Mouse (Mus musculus) heart, embryonic 13.5 days (tissue): ENCODE data around the gene Atp4b. TPM values are rescaled to one million over a fixed set of nuclear protein-coding genes. Genes with fewer than 3 reads are reported as not detected.

ENCODE experiments used
- ATAC-seq: fragments of 200-750 bp; cut with Nextera tagmentation; 2 replicates; pipeline ENCODE4 v1.8.0; 2017; ENCODE audit warnings: moderate TSS enrichment; ENCODE audit not compliant: insufficient number of reproducible peaks, low FRiP score, low TSS enrichment; ENCODE audit errors: extremely low read depth
- H3K27ac ChIP-seq: fragments of 300-500 bp; sonication (generic); replicated peaks from 2 replicates; pipeline ENCODE4 v1.5.1; 2015; ENCODE audit warnings: moderate library complexity, mild to moderate bottlenecking, inconsistent platforms
- H3K27me3 ChIP-seq: fragments of 300-500 bp; sonication (generic); replicated peaks from 2 replicates; pipeline ENCODE4 v1.6.1; 2015; ENCODE audit warnings: mild to moderate bottlenecking, inconsistent platforms
- H3K36me3 ChIP-seq: fragments of 300-500 bp; sonication (generic); 2 replicates; pipeline ENCODE4 v1.6.1; 2015; ENCODE audit warnings: mild to moderate bottlenecking, inconsistent platforms
- H3K4me1 ChIP-seq: fragments of 300-500 bp; sonication (generic); 2 replicates; pipeline ENCODE4 v1.6.1; 2015; ENCODE audit warnings: inconsistent platforms
- H3K4me2 ChIP-seq: fragments of 300-500 bp; sonication (generic); 2 replicates; pipeline ENCODE4 v1.6.1; 2015; ENCODE audit warnings: inconsistent platforms, mild to moderate bottlenecking, moderate library complexity
- H3K4me3 ChIP-seq: fragments of 300-500 bp; sonication (generic); 2 replicates; pipeline ENCODE4 v1.5.1; 2015; ENCODE audit warnings: moderate library complexity, mild to moderate bottlenecking, inconsistent platforms
- H3K9ac ChIP-seq: fragments of 300-500 bp; sonication (generic); 2 replicates; pipeline ENCODE4 v1.6.1; 2015; ENCODE audit warnings: inconsistent platforms, mild to moderate bottlenecking, moderate library complexity
- H3K9me3 ChIP-seq: fragments of 300-500 bp; sonication (generic); 2 replicates; pipeline ENCODE4 v1.6.1; 2016; ENCODE audit warnings: inconsistent platforms
- WGBS: fragments of 180-500 bp; shearing (Covaris S2); methylation state at CpG from one replicate; pipeline ENCODE4 v1.1.7; 2015; ENCODE audit warnings: mixed read lengths; 5-methylcytosine and 5-hydroxymethylcytosine counted together
- polyA plus RNA-seq: library from polyadenylated mRNA; unstranded; fragments of >200 nt; fragmentation: Nextera tagmentation; extraction: Ambion mirVana; gene quantifications from 2 replicates; pipeline ENCODE4 v1.2.1, GENCODE M21; 2015

Atp4b gene
- 0.13 TPM in 1 of 2 replicates, not detected in the other for polyA plus RNA-seq

DNA sequence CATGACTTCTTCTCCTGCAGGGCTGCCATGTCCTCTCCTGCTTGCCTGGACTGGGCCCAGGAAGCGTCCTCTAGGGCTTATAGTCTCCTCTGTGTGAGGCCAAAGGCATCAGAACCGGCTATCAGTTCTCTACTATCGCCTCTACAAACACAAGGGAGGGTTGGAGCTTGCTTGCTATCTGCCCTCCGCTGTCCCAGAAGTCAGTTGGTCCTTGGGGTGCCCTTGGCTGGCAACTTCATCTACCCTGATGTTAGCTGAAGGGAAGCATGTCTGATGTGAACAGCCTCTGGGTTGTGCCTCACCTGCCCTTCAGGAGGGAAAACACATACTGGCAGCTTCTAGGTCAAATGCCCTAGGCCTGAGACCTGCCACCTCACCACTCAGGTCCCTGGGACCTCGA lies at the start of gene Atp4b:
TSS of gene Atp4b (minus strand) at position 101 of the 400 bp plus-strand sequence.
- Histone ChIP-seq H3K27ac (no peak within 1 kb of the TSS), H3K4me3 (no peak within 1 kb of the TSS), H3K9ac (no peak within 1 kb of the TSS), H3K4me2 (no peak within 1 kb of the TSS), H3K27me3 (no peaks in the 10 kb centered on the region), H3K9me3 (no peaks in the 10 kb centered on the region), H3K4me1 (no peaks in the 10 kb centered on the region), H3K36me3 (no peaks in the 10 kb centered on the region)
- no peak for ATAC-seq
- WGBS: 67% methylated on average over 5 of the region's 5 CpGs

DNA sequence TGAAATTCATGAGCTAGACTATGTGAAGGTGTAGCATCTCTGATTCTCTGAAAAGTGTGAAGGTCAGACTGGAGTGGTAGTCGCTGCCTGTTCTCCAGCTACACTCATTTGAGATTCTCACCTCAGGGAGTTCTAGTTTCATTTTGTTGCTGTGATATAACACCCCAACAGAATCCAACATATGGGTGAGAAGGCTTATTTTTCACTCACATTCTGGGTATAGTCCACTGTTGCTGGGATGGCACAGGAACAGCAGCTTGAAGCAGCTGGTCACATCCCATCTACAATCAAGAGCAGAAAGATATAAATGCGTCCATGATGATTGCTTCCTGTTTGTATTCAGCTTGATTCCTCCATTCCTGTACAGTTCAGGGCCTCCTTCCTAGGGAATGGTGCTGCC lies 45.5 kb upstream of the Atp4b start:
- no peak for ATAC-seq
- WGBS: 82% methylated on average over 2 of the region's 2 CpGs
- peaks cover 19% of the 10 kb centered on the region for H3K27me3 ChIP-seq
- no peaks in the 10 kb centered on the region for H3K4me1 ChIP-seq
- no peak overlapping the region for H3K4me2 ChIP-seq
- H3K27ac ChIP-seq: no peak overlapping the region
- no peaks in the 10 kb centered on the region for H3K9me3 ChIP-seq
- H3K9ac ChIP-seq: no peak overlapping the region
- H3K36me3 ChIP-seq: no peaks in the 10 kb centered on the region
- no peak overlapping the region for H3K4me3 ChIP-seq

DNA sequence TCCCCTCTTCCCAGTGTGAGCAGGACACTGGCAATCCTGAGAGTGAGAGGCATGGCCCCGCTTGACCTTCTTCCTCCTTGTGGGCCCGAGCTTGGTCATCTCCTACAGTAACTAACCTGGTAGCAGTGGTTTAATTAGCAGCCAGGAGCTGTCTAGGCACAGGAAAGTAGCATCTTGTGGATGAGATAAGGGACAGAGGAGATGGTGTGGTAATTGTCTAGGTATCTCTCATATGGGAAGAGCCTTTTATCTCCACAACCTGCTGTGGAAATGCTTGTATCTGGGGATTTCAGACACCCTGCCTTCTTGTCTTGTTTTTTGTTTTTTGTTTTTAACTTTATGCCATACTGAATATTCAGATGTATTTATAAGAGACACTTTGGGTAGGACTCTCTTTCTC lies 40.9 kb upstream of the Atp4b start:
- peaks cover 51% of the 10 kb centered on the region for H3K27me3 ChIP-seq
- 83% methylated on average over 2 of the region's 2 CpGs for WGBS

DNA sequence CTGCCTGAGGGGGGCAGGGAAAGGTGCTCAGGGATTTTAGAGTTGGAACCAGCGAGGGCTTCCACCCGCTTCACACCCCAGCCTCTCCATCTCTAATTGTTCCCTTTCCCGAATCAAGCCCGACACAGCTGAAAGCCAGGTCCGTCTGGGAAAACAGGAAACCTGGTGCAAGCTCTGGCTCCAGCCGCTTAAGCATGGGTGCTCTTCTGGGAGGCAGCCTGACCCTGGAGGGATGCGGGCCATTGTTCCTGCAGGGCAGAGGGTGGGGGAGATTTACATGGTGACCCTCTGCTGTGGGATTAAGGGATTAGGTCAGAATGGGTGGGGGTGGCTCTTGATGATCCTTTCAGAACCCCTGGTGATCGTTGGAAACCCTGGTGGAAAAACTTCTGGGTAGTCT lies 39.4 kb upstream of the Atp4b start:
- no peak for ATAC-seq
- no peak overlapping the region for H3K27ac ChIP-seq
- H3K9ac ChIP-seq: no peak overlapping the region
- WGBS: 14% methylated on average over 8 of the region's 8 CpGs
- H3K4me1 ChIP-seq: no peaks in the 10 kb centered on the region
- H3K27me3 ChIP-seq: peaks cover 51% of the 10 kb centered on the region
- 0 out of 2 replicates have a peak overlapping the region, but pooled peaks have one; percentile 16 for H3K4me2 ChIP-seq
- H3K4me3 ChIP-seq: 0 out of 2 replicates have a peak overlapping the region, but pooled peaks have one; percentile 2
- no peaks in the 10 kb centered on the region for H3K9me3 ChIP-seq
- H3K36me3 ChIP-seq: no peaks in the 10 kb centered on the region

More for the DNA sequence above, 40.9 kb upstream of the Atp4b start:
- H3K4me3 ChIP-seq: no peak overlapping the region
- H3K36me3 ChIP-seq: no peaks in the 10 kb centered on the region
- H3K4me1 ChIP-seq: no peaks in the 10 kb centered on the region
- H3K27ac ChIP-seq: no peak overlapping the region
- H3K9me3 ChIP-seq: no peaks in the 10 kb centered on the region
- H3K9ac ChIP-seq: no peak overlapping the region
- no peak overlapping the region for H3K4me2 ChIP-seq
- no peak for ATAC-seq

DNA sequence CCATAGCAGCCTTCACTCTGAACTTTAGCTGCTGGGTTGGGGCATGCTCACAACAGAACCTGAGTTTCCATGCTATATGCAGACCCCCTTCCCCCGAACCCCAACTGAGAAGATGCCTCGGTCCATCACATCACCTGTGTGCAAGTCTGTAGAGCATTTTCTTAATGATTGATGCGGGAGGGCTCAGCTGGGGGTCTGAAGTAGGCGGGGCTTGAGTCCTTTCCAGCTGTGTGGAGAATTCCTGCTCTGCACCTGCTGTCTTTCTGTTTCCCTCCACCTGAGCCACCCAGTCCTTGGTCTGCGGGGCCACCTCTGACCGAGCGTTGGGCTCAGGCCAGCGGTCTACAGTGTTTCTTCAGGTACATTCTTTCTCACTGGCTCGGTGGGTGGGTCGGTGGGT lies 38.3 kb upstream of the Atp4b start, which contains the start of gene Tmem255b:
TSS of gene Tmem255b (plus strand) at position 301 of the 400 bp plus-strand sequence.
- Histone ChIP-seq H3K27ac (no peak within 1 kb of the TSS), H3K4me3 (0 out of 2 replicates have a peak within 1 kb of the TSS, but pooled peaks have one; percentile 2), H3K36me3 (no peaks in the 10 kb centered on the region), H3K9ac (no peak within 1 kb of the TSS), H3K9me3 (no peaks in the 10 kb centered on the region), H3K27me3 (peaks cover 51% of the 10 kb centered on the region), H3K4me1 (no peaks in the 10 kb centered on the region), H3K4me2 (0 out of 2 replicates have a peak within 1 kb of the TSS, but pooled peaks have one; percentile 16)
- ATAC-seq: no peak
- 30% methylated on average over 10 of the region's 10 CpGs for WGBS

DNA sequence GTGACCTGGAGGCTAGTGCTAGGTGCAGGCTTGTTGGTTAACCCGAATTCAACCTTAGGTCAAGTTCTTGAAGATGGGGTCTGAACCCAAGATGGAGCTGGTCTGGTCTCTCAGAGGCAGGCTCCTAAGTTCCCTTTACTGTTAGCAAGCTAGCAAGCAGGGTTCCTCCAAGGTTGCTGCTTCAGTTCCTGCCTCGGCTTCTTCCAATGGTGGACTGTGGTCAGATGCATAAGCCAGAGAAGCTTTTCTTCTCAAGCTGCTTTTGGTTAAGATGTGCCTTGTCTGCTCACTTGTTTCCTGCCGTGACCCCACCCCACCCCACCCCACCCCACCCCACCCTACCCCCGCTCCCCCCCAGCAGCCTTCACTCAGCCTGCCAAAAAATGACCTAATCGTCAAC lies 36.5 kb upstream of the Atp4b start:
- H3K4me3 ChIP-seq: no peak overlapping the region
- 67% methylated on average over 5 of the region's 5 CpGs for WGBS
- no peak overlapping the region for H3K9ac ChIP-seq
- no peaks in the 10 kb centered on the region for H3K4me1 ChIP-seq
- ATAC-seq: no peak
- H3K27ac ChIP-seq: no peak overlapping the region
- no peaks in the 10 kb centered on the region for H3K36me3 ChIP-seq
- no peaks in the 10 kb centered on the region for H3K9me3 ChIP-seq
- H3K4me2 ChIP-seq: no peak overlapping the region
- peaks cover 47% of the 10 kb centered on the region for H3K27me3 ChIP-seq

DNA sequence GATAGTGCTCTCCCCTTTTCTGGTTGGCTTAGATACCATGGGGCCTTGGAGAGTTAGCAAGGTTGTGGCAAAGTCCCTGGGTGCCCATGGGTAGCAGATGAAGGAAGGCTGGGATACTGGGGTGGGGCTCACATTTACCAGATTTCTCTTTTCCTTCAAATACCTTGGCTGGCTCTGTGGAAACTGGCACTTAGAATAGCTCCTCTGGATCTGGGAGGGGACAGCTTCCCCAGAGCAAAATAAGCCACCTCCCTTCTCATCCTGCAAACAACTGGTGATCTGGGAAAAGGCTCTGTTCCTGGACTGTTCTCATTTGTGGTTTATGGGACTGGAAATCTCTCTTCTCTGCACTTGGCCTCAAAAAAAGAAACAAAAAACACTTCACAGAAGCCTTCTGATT lies 34.2 kb upstream of the Atp4b start:
- no peak for ATAC-seq
- no peaks in the 10 kb centered on the region for H3K36me3 ChIP-seq
- H3K4me2 ChIP-seq: no peak overlapping the region
- H3K9me3 ChIP-seq: no peaks in the 10 kb centered on the region
- no peak overlapping the region for H3K27ac ChIP-seq
- H3K4me3 ChIP-seq: no peak overlapping the region
- H3K9ac ChIP-seq: no peak overlapping the region
- peaks cover 32% of the 10 kb centered on the region for H3K27me3 ChIP-seq
- H3K4me1 ChIP-seq: peaks cover 3% of the 10 kb centered on the region; the same call in 1 of the 2 replicates

DNA sequence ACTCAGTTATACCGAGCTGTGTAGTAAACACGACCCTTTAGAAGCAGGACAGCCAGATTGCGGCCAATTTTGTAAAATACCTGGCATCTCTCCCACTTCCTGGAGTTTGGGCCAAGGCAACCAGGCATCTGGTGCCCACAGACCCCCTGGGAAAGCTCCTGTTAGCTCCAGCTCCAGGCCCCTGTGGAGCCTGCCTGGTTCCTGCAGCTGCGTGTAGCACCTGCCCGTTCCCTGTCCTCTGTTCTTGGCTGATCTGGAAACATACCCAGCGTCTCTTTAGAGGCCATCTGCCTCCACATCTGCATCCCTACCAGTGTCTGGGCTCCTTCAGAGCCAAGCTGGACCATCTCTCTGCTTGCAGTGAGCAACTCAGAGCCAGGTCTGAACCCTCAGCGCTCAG lies 33.8 kb upstream of the Atp4b start:
- ATAC-seq: no peak
- Histone ChIP-seq H3K4me3 (no peak overlapping the region), H3K4me2 (no peak overlapping the region), H3K4me1 (peaks cover 3% of the 10 kb centered on the region; the same call in 1 of the 2 replicates), H3K9me3 (no peaks in the 10 kb centered on the region), H3K9ac (no peak overlapping the region), H3K27ac (no peak overlapping the region), H3K27me3 (peaks cover 28% of the 10 kb centered on the region), H3K36me3 (no peaks in the 10 kb centered on the region)
- WGBS: 68% methylated on average over 7 of the region's 7 CpGs

DNA sequence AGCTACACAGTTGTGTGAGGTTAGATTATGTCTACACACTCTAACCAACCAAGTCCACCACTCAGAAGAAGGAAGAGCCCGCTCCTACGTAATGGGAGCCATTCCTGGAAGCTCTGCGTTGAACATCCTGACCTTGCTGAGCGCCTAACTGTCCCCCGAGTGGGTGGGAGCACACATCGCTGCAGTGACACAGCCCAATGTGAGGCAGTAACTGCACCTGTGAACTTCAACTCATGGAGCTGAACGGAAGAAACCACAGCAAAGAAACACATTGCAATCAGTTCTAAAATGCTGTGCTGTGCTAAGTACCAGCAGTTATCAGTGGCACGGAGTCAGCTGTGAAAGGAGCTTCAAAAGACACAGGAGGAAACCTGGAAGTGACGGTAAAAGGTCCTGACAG lies 31.5 kb upstream of the Atp4b start:
- no peak overlapping the region for H3K27ac ChIP-seq
- H3K9ac ChIP-seq: no peak overlapping the region

DNA sequence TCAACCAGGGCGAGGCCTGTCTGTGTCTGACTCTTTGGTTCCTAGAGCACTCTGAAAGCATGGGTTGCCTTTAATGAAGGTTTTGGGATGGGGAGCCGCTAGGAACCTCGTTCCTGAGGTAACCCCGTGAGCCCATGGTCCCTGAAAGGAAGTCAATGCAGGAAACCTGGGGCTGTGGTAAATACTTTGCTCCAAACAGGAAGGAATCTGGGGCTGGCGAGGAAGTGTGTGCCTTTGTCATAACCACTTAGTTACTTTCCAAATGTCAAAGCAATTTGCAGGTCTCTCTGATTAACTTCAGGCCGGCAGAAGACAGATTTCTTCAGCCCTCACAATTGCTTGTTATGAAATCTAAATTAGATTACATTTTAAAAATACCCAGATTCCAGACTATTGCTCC lies 30.7 kb upstream of the Atp4b start:
- no peak for ATAC-seq
- WGBS: 56% methylated on average over 6 of the region's 6 CpGs

More for the DNA sequence above, 31.5 kb upstream of the Atp4b start:
- 76% methylated on average over 9 of the region's 9 CpGs for WGBS
- H3K4me3 ChIP-seq: no peak overlapping the region
- H3K4me1 ChIP-seq: peaks cover 3% of the 10 kb centered on the region; the same call in 1 of the 2 replicates
- H3K36me3 ChIP-seq: no peaks in the 10 kb centered on the region
- no peak overlapping the region for H3K4me2 ChIP-seq
- H3K9me3 ChIP-seq: no peaks in the 10 kb centered on the region
- no peak for ATAC-seq
- 0 out of 2 replicates have a peak, but pooled peaks cover 7% of the 10 kb centered on the region for H3K27me3 ChIP-seq

DNA sequence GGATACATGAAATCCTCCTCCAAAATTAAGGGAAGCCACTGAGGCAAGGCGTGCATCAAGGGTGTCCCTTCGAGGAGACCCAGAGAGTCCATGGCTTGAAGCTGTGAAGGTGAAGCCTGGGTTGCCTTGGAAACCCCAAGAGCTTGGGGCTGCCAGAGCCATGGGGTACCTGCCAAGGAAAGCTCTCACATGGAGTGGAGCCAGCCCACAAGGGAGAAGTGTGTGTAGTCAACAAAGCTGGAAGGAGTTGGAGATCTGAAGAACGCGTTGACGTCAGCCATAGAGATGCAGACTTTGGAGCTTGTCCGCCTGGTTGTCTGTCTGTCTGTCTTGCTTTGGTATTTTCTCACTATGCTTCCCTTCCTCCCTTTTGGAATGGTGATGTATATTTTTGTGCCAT lies 24.3 kb upstream of the Atp4b start:
- Histone ChIP-seq H3K27me3 (peaks cover 7% of the 10 kb centered on the region; the same call in 1 of the 2 replicates), H3K4me1 (no peaks in the 10 kb centered on the region), H3K27ac (no peak overlapping the region), H3K4me2 (no peak overlapping the region), H3K36me3 (no peaks in the 10 kb centered on the region), H3K4me3 (no peak overlapping the region), H3K9ac (no peak overlapping the region), H3K9me3 (no peaks in the 10 kb centered on the region)
- WGBS: 81% methylated on average over 6 of the region's 6 CpGs
- ATAC-seq: no peak

More for the DNA sequence above, 30.7 kb upstream of the Atp4b start:
- no peak overlapping the region for H3K9ac ChIP-seq
- H3K4me1 ChIP-seq: peaks cover 3% of the 10 kb centered on the region; the same call in 1 of the 2 replicates
- H3K27ac ChIP-seq: no peak overlapping the region
- H3K27me3 ChIP-seq: 0 out of 2 replicates have a peak, but pooled peaks cover 7% of the 10 kb centered on the region
- no peaks in the 10 kb centered on the region for H3K36me3 ChIP-seq
- no peaks in the 10 kb centered on the region for H3K9me3 ChIP-seq
- no peak overlapping the region for H3K4me2 ChIP-seq
- no peak overlapping the region for H3K4me3 ChIP-seq

DNA sequence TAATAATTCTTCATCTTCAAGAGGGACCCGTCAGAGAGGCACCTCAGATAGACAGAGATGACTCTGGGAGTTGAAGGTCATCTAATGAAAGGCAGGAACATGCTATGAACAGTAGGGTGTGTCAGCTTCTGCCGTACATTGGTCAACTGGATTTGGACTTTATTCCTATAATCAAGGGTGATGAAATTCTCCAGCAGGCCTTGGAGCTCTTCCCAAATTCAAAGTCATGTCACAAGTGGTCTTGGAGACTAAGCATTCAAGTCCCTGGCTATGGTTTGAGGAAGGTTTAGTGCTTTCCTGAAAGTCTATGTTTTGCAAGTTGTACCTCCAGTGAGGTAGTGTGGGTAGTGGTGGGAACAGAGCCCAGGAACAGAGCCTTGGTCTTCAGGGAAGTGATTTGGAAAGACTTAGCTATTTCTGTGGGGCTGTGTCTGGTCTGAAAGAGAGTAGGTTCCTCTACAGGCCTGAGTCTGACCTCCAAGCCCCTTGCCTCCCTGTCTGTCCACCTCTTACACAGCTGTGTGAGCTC lies 22.6 kb upstream of the Atp4b start:
- 59% methylated on average over 2 of the region's 2 CpGs for WGBS
- Histone ChIP-seq H3K36me3 (no peaks in the 10 kb centered on the region), H3K4me1 (no peaks in the 10 kb centered on the region), H3K9me3 (no peaks in the 10 kb centered on the region), H3K27me3 (peaks cover 17% of the 10 kb centered on the region), H3K27ac (no peak overlapping the region), H3K4me3 (no peak overlapping the region), H3K4me2 (no peak overlapping the region), H3K9ac (no peak overlapping the region)
- ATAC-seq: no peak
